Mouse (Mus musculus) small intestine, adult 10 weeks (tissue): ENCODE results near the gene Zic5. TPM values are rescaled to one million over a fixed set of nuclear protein-coding genes. Genes with fewer than 3 reads are reported as not detected.

Experiments
- polyA plus RNA-seq: library from polyadenylated mRNA; stranded (reverse); fragments of 350-450 nt; fragmentation: Illumina TruSeq; extraction: RNeasy Lipid Tissue Mini Kit (QIAGEN cat#74804); gene quantifications from one replicate; pipeline ENCODE4 v1.2.3, GENCODE M21; 2014; ENCODE audit warnings: low replicate concordance

Gene Zic5
- not detected for polyA plus RNA-seq

DNA sequence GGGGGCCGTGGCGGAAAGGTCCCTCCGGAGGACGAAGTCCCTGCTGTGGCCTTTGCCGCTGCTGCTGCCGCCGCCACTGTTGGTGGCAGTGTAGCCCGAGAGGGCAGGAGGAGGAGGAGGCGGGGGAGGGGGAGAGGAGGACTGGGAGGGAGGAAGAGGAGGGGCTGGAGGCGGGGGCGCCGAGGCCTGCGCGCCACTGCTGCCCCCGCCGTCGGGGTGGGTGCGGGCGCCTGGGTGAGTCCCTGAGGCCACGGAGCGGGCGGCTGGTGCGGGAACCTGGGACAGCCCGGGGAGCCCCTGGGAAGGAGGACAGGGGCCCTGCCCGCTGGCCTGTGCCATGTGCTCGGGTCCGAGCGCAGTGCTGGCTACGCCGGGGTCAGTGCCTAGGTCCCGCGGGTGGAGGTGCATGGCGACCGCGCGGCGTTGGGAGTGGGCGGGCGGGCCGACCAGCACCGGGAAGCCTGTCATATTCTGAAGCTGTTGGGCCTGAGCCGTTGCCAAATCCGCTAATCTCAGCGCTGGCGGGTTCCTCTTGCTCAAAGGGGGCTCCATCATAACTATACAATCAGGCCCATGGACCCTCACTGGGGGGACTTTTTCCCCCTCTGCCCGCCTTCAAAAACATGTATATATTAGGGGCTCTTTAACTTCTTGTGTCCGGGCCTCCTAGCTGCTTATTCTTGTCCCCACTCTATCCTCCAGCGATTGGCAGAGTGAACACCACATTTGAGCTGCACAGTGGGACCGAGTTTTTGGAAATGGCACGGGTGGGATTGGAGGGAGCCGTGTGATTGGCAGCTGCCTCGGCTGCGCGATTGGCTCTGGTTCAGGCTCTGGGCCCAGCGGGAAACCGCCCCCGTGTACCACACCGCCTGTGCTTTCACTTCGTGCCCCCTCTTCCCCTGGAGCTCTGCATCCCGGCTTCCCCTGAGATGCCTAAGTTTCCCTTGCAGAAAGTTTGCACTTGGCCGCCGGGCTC lies at the start of gene Zic5:
Zic5 (minus strand) TSS at position 915 of the 979 bp plus-strand sequence.

DNA sequence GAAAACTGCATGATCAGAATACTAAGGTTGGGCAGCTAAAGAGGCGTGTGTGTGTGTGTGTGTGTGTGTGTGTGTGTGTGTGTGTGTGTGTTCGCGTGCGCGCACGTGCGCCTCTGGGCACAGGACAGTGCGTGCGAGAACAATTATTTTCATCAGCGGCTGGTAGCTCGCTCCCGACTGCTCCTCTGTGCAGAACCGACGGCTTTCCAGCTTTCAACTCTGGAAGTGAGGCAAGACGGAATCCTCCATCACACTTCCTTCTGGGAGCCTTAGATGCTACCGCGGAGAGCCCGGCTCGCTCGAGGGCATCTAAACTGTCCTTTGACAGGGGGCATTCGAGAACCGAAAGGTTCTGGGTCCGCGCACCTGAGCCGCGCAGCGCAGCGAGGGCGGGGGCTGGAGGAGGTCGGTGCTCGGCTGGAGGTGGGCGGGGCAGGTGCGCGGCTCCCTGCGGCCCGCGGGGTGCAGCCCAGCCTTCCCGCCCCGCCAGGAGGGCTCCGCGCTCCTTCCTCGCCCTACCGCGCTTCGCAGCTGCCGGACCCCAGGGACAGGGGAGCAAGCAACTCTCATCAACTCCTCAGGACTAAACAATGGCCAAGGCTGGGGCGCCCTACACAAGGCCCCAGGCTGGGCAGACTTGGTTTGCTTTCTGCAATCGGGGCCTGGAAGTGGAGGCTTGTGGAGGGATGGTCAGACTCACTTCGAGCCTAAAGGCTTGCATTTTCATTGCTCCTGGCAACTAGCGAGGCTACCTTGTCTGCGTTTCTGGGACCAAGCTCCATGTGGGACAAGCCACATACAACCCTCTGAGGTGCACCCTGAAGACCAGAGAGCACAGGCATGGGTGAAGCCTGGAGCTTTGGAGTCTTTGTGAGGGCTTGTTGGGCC lies 25.2 kb upstream of the Zic5 start, which contains the start of gene Gm10837:
Gm10837 (plus strand) TSS at position 146 of the 888 bp plus-strand sequence.

DNA sequence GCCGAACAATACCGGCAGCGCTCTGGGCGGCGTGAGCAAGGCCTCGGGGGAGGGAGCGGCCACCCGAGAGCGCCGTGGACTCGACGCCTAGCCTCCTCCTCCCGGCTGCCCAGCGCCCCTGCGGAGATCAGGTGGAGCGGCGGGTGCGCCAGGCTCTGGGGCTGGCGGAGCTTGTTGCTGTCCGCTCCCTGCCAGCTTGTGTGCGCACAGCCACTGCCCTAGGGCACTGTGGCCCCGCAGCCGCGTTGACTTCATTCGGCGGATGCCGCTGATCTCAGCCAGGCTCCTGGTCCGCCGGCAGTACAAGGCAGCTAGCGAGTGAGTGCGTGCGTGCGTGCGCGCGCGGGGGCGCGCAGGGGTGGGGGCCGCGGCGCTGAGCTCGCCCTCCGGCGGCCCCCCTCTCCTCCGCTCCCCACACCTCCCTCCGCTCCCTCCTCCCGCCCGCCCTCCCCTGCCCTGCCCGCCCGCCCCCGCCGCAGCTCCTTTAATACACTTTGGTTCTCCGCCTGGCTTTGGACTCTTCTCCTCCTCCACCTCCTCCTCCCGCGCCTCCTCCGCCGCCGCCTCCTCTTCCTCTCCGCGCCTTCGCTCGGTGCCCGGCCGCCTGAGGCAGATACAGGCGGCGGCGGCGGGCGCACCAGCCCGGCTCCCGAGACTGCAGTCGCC lies 9.5 kb upstream of the Zic5 start, which contains the start of gene Zic2:
Zic2 (plus strand) TSS at position 545 of the 666 bp plus-strand sequence.

GRCm38 (mm10) chr14:122450496-122451382 lies 14.7 kb downstream of the Zic5 start, which contains the start of gene Gm5089:
Gene Gm5089 (minus strand): TSS chr14:122451115.

Other genes with a start within 250 kb of the Zic5 start
- gene Gm5089, start 14.6 kb downstream of the Zic5 start, polyA plus RNA-seq, result not detected
- gene Zic2, start 9.8 kb upstream of the Zic5 start, polyA plus RNA-seq, result not detected
- gene Gm10837, start 24.9 kb upstream of the Zic5 start, polyA plus RNA-seq, result not detected
- gene Pcca, start 68.6 kb upstream of the Zic5 start, polyA plus RNA-seq, result 16.1 TPM